ENCODE assay signal across 17 mouse cellular contexts in genomic region chr3:151269514-151269913, GRCm38 (mm10).
"Had no signal": no experiment of that assay in that cellular context is flagged by ENCODE, and none has a peak within 500 bp of the region (broad histone marks: within the 10 kb centered on the region; RNA-seq: fewer than 3 reads in every experiment).

No protein-coding gene starts in this region.

- H3K9me3 ChIP-seq: intestine, embryonic 15.5 days; kidney, embryonic 15.5 days; liver, embryonic 13.5 days; midbrain, embryonic 12.5 days; midbrain, embryonic 15.5 days; neural tube, embryonic 12.5 days; neural tube, embryonic 15.5 days; stomach, embryonic 15.5 days had no signal

- H3K27ac ChIP-seq: intestine, embryonic 15.5 days; kidney, embryonic 15.5 days; liver, embryonic 13.5 days; macrophage; midbrain, embryonic 12.5 days; midbrain, embryonic 15.5 days; neural tube, embryonic 12.5 days; neural tube, embryonic 15.5 days; stomach, embryonic 15.5 days had no signal

- H3K9ac ChIP-seq: intestine, embryonic 15.5 days; kidney, embryonic 15.5 days; liver, embryonic 13.5 days; midbrain, embryonic 12.5 days; midbrain, embryonic 15.5 days; neural tube, embryonic 12.5 days; neural tube, embryonic 15.5 days; stomach, embryonic 15.5 days had no signal

- H3K36me3 ChIP-seq: intestine, embryonic 15.5 days; kidney, embryonic 15.5 days; liver, embryonic 13.5 days; midbrain, embryonic 12.5 days; midbrain, embryonic 15.5 days; neural tube, embryonic 12.5 days; neural tube, embryonic 15.5 days; stomach, embryonic 15.5 days had no signal

- ATAC-seq: intestine, embryonic 15.5 days; midbrain, embryonic 15.5 days had no signal

- H3K4me1 ChIP-seq: intestine, embryonic 15.5 days; kidney, embryonic 15.5 days; liver, embryonic 13.5 days; midbrain, embryonic 12.5 days; midbrain, embryonic 15.5 days; neural tube, embryonic 12.5 days; neural tube, embryonic 15.5 days; stomach, embryonic 15.5 days had no signal

- H3K4me3 ChIP-seq: intestine, embryonic 15.5 days; kidney, embryonic 15.5 days; liver, embryonic 13.5 days; midbrain, embryonic 12.5 days; midbrain, embryonic 15.5 days; neural tube, embryonic 12.5 days; neural tube, embryonic 15.5 days; stomach, embryonic 15.5 days had no signal

- DNase-seq: kidney, adult 11 months; kidney, adult 8-10 months; kidney, postnatal 10 days; kidney, postnatal 4 days; liver, embryonic 13.5 days; right cerebral cortex, adult 18-20 months; right cerebral cortex, postnatal 14 days; right cerebral cortex, postnatal 4 days; thymus, postnatal 25 days had no signal

- H3K27me3 ChIP-seq: intestine, embryonic 15.5 days; kidney, embryonic 15.5 days; liver, embryonic 13.5 days; midbrain, embryonic 12.5 days; midbrain, embryonic 15.5 days; neural tube, embryonic 12.5 days; neural tube, embryonic 15.5 days; stomach, embryonic 15.5 days had no signal

- H3K4me2 ChIP-seq: intestine, embryonic 15.5 days; kidney, embryonic 15.5 days; liver, embryonic 13.5 days; midbrain, embryonic 12.5 days; midbrain, embryonic 15.5 days; neural tube, embryonic 12.5 days; neural tube, embryonic 15.5 days; stomach, embryonic 15.5 days had no signal
